Mouse (Mus musculus): ENCODE measurements around the gene Olfr1185-ps1. TPM values are rescaled to one million over a fixed set of nuclear protein-coding genes. Genes with fewer than 3 reads are reported as not detected.
"Not testable (repeated sequence)": the region's sequence is repeated elsewhere in the genome, so short reads cannot be mapped to it uniquely, and the experiment has no call there.

Gene Olfr1185-ps1
- not detected in 2 replicates for polyA plus RNA-seq (2014; fragmentation: Nextera tagmentation; extraction: Ambion mirVana)

GRCm38 (mm10) chr2:88493020-88493419, at the start of gene Olfr1185-ps1:
Gene Olfr1185-ps1, plus strand, starts transcription at chr2:88493320.
- Histone ChIP-seq H3K9me3 (ENCODE audit: control insufficient read depth, low read depth, low read length) (no peaks in the 10 kb centered on the region), H3K4me3 (ENCODE audit: low read depth, low read length) (no peak within 1 kb of the TSS), H3K4me2 (replicated peaks; ENCODE audit: low read depth, low read length) (no peak within 1 kb of the TSS), H3K27ac (ENCODE audit: low read length) (no peak within 1 kb of the TSS), H3K27me3 (ENCODE audit: control insufficient read depth, insufficient read depth, low read length) (no peaks in the 10 kb centered on the region), H3K9ac (replicated peaks; ENCODE audit: low read depth, low read length) (no peak within 1 kb of the TSS), H3K4me1 (ENCODE audit: control insufficient read depth, insufficient read depth, low read length) (no peaks in the 10 kb centered on the region), H3K36me3 (ENCODE audit: control insufficient read depth, insufficient read depth, low read length) (no peaks in the 10 kb centered on the region)
- WGBS: 66% methylated on average over 2 of the region's 2 CpGs
- no peak for ATAC-seq (ENCODE audit: insufficient number of reproducible peaks, insufficient read depth, low FRiP score, low read depth)

GRCm38 (mm10) chr2:88449031-88449430, 44.1 kb upstream of the Olfr1185-ps1 start, which contains the start of gene Gm13757:
Gene Gm13757, minus strand, starts transcription at chr2:88449131.
- Histone ChIP-seq H3K4me3 (ENCODE audit: low read depth, low read length) (no peak within 1 kb of the TSS), H3K36me3 (ENCODE audit: control insufficient read depth, insufficient read depth, low read length) (no peaks in the 10 kb centered on the region), H3K4me2 (replicated peaks; ENCODE audit: low read depth, low read length) (no peak within 1 kb of the TSS), H3K27me3 (ENCODE audit: control insufficient read depth, insufficient read depth, low read length) (no peaks in the 10 kb centered on the region), H3K4me1 (ENCODE audit: control insufficient read depth, insufficient read depth, low read length) (no peaks in the 10 kb centered on the region), H3K9ac (replicated peaks; ENCODE audit: low read depth, low read length) (no peak within 1 kb of the TSS), H3K9me3 (ENCODE audit: control insufficient read depth, low read depth, low read length) (no peaks in the 10 kb centered on the region), H3K27ac (ENCODE audit: low read length) (no peak within 1 kb of the TSS)
- no peak for ATAC-seq (ENCODE audit: insufficient number of reproducible peaks, insufficient read depth, low FRiP score, low read depth)
- WGBS: 83% methylated on average over 1 of the region's 1 CpGs

GRCm38 (mm10) chr2:88454567-88454966, 38.6 kb upstream of the Olfr1185-ps1 start, which contains the start of gene Olfr1183:
Gene Olfr1183, plus strand, starts transcription at chr2:88454867.
- not testable (repeated sequence) for H3K4me3 ChIP-seq (ENCODE audit: low read depth, low read length); ATAC-seq (ENCODE audit: insufficient number of reproducible peaks, insufficient read depth, low FRiP score, low read depth); H3K4me1 ChIP-seq (ENCODE audit: control insufficient read depth, insufficient read depth, low read length); H3K4me2 ChIP-seq (replicated peaks; ENCODE audit: low read depth, low read length); H3K36me3 ChIP-seq (ENCODE audit: control insufficient read depth, insufficient read depth, low read length); H3K27me3 ChIP-seq (ENCODE audit: control insufficient read depth, insufficient read depth, low read length); H3K27ac ChIP-seq (ENCODE audit: low read length); H3K9me3 ChIP-seq (ENCODE audit: control insufficient read depth, low read depth, low read length); H3K9ac ChIP-seq (replicated peaks; ENCODE audit: low read depth, low read length)
- 71% methylated on average over 1 of the region's 1 CpGs for WGBS

- Histone ChIP-seq H3K27ac (ENCODE audit: low read length) (no peak within 1 kb of the TSS), H3K27me3 (ENCODE audit: control insufficient read depth, insufficient read depth, low read length) (no peaks in the 10 kb centered on the region), H3K4me2 (replicated peaks; ENCODE audit: low read depth, low read length) (no peak within 1 kb of the TSS), H3K9me3 (ENCODE audit: control insufficient read depth, low read depth, low read length) (no peaks in the 10 kb centered on the region), H3K4me3 (ENCODE audit: low read depth, low read length) (no peak within 1 kb of the TSS), H3K4me1 (ENCODE audit: control insufficient read depth, insufficient read depth, low read length) (no peaks in the 10 kb centered on the region), H3K9ac (replicated peaks; ENCODE audit: low read depth, low read length) (no peak within 1 kb of the TSS), H3K36me3 (ENCODE audit: control insufficient read depth, insufficient read depth, low read length) (no peaks in the 10 kb centered on the region)
- ATAC-seq (ENCODE audit: insufficient number of reproducible peaks, insufficient read depth, low FRiP score, low read depth): no peak
- WGBS: 89% methylated on average over 2 of the region's 2 CpGs
These were observed 9.8 kb upstream of the Olfr1185-ps1 start, which contains the start of gene Olfr1184 for GRCm38 (mm10) chr2:88483298-88483697. Gene Olfr1184, plus strand, starts transcription at chr2:88483598.

- 87% methylated on average over 2 of the region's 2 CpGs for WGBS
- H3K4me2 ChIP-seq (replicated peaks; ENCODE audit: low read depth, low read length): no peak within 1 kb of the TSS
- H3K9me3 ChIP-seq (ENCODE audit: control insufficient read depth, low read depth, low read length): no peaks in the 10 kb centered on the region
- H3K4me1 ChIP-seq (ENCODE audit: control insufficient read depth, insufficient read depth, low read length): no peaks in the 10 kb centered on the region
- H3K27ac ChIP-seq (ENCODE audit: low read length): no peak within 1 kb of the TSS
- H3K36me3 ChIP-seq (ENCODE audit: control insufficient read depth, insufficient read depth, low read length): no peaks in the 10 kb centered on the region
- H3K4me3 ChIP-seq (ENCODE audit: low read depth, low read length): no peak within 1 kb of the TSS
- no peak within 1 kb of the TSS for H3K9ac ChIP-seq (replicated peaks; ENCODE audit: low read depth, low read length)
- H3K27me3 ChIP-seq (ENCODE audit: control insufficient read depth, insufficient read depth, low read length): no peaks in the 10 kb centered on the region
- no peak for ATAC-seq (ENCODE audit: insufficient number of reproducible peaks, insufficient read depth, low FRiP score, low read depth)
These were observed 25.1 kb downstream of the Olfr1185-ps1 start, which contains the start of gene Olfr1186 for GRCm38 (mm10) chr2:88518251-88518650. Gene Olfr1186, plus strand, starts transcription at chr2:88518551.

- no peak for ATAC-seq (ENCODE audit: insufficient number of reproducible peaks, insufficient read depth, low FRiP score, low read depth)
- no peaks in the 10 kb centered on the region for H3K9me3 ChIP-seq (ENCODE audit: control insufficient read depth, low read depth, low read length)
- H3K27ac ChIP-seq (ENCODE audit: low read length): no peak overlapping the region
- whole genome bisulfite sequencing: 72% methylated on average over 3 of the region's 3 CpGs
- H3K4me1 ChIP-seq (ENCODE audit: control insufficient read depth, insufficient read depth, low read length): no peaks in the 10 kb centered on the region
- no peaks in the 10 kb centered on the region for H3K27me3 ChIP-seq (ENCODE audit: control insufficient read depth, insufficient read depth, low read length)
- H3K36me3 ChIP-seq (ENCODE audit: control insufficient read depth, insufficient read depth, low read length): no peaks in the 10 kb centered on the region
- H3K9ac ChIP-seq (replicated peaks; ENCODE audit: low read depth, low read length): no peak overlapping the region
- H3K4me3 ChIP-seq (ENCODE audit: low read depth, low read length): no peak overlapping the region
- no peak overlapping the region for H3K4me2 ChIP-seq (replicated peaks; ENCODE audit: low read depth, low read length)
These were observed 32.6 kb downstream of the Olfr1185-ps1 start for GRCm38 (mm10) chr2:88525720-88526119.

Other genes starting within 250 kb of the Olfr1185-ps1 start
- not detected in 2 replicates for gene Olfr1173, start 213.4 kb upstream of the Olfr1185-ps1 start, polyA plus RNA-seq (2014; fragmentation: Nextera tagmentation; extraction: Ambion mirVana)
- gene Olfr1174-ps, start 178.2 kb upstream of the Olfr1185-ps1 start, polyA plus RNA-seq (2014; fragmentation: Nextera tagmentation; extraction: Ambion mirVana): not detected in 2 replicates
- gene Olfr1175-ps, start 166.1 kb upstream of the Olfr1185-ps1 start, polyA plus RNA-seq (2014; fragmentation: Nextera tagmentation; extraction: Ambion mirVana): not detected in 2 replicates
- gene Olfr1176, start 156.6 kb upstream of the Olfr1185-ps1 start, polyA plus RNA-seq (2014; fragmentation: Nextera tagmentation; extraction: Ambion mirVana): not detected in 2 replicates
- gene Olfr1177-ps, start 146.8 kb upstream of the Olfr1185-ps1 start, polyA plus RNA-seq (2014; fragmentation: Nextera tagmentation; extraction: Ambion mirVana): not detected in 2 replicates
- gene Olfr1178, start 106.3 kb upstream of the Olfr1185-ps1 start, polyA plus RNA-seq (2014; fragmentation: Nextera tagmentation; extraction: Ambion mirVana): not detected in 2 replicates
- gene Olfr1179, start 86.9 kb upstream of the Olfr1185-ps1 start, polyA plus RNA-seq (2014; fragmentation: Nextera tagmentation; extraction: Ambion mirVana): not detected in 2 replicates
- gene Olfr1180, start 74.2 kb upstream of the Olfr1185-ps1 start, polyA plus RNA-seq (2014; fragmentation: Nextera tagmentation; extraction: Ambion mirVana): not detected in 2 replicates
- gene Olfr1181, start 67.1 kb upstream of the Olfr1185-ps1 start, polyA plus RNA-seq (2014; fragmentation: Nextera tagmentation; extraction: Ambion mirVana): not detected in 2 replicates
- not detected in 2 replicates for gene Gm13757, start 44.2 kb upstream of the Olfr1185-ps1 start, polyA plus RNA-seq (2014; fragmentation: Nextera tagmentation; extraction: Ambion mirVana)
- not detected in 2 replicates for gene Olfr1183, start 38.5 kb upstream of the Olfr1185-ps1 start, polyA plus RNA-seq (2014; fragmentation: Nextera tagmentation; extraction: Ambion mirVana)
- not detected in 2 replicates for gene Olfr1184, start 9.7 kb upstream of the Olfr1185-ps1 start, polyA plus RNA-seq (2014; fragmentation: Nextera tagmentation; extraction: Ambion mirVana)
- gene Olfr1186, start 25.2 kb downstream of the Olfr1185-ps1 start, polyA plus RNA-seq (2014; fragmentation: Nextera tagmentation; extraction: Ambion mirVana): not detected in 2 replicates
- gene Olfr1188, start 63.6 kb downstream of the Olfr1185-ps1 start, polyA plus RNA-seq (2014; fragmentation: Nextera tagmentation; extraction: Ambion mirVana): not detected in 2 replicates
- gene Olfr1189, start 93.1 kb downstream of the Olfr1185-ps1 start, polyA plus RNA-seq (2014; fragmentation: Nextera tagmentation; extraction: Ambion mirVana): not detected in 2 replicates
- not detected in 2 replicates for gene Olfr1191-ps1, start 147.2 kb downstream of the Olfr1185-ps1 start, polyA plus RNA-seq (2014; fragmentation: Nextera tagmentation; extraction: Ambion mirVana)
- not detected in 2 replicates for gene Olfr1192-ps1, start 155.2 kb downstream of the Olfr1185-ps1 start, polyA plus RNA-seq (2014; fragmentation: Nextera tagmentation; extraction: Ambion mirVana)
- not detected in 2 replicates for gene Olfr1193, start 182.3 kb downstream of the Olfr1185-ps1 start, polyA plus RNA-seq (2014; fragmentation: Nextera tagmentation; extraction: Ambion mirVana)
- gene Olfr1195, start 195.9 kb downstream of the Olfr1185-ps1 start, polyA plus RNA-seq (2014; fragmentation: Nextera tagmentation; extraction: Ambion mirVana): not detected in 2 replicates
- not detected in 2 replicates for gene Olfr1196, start 211.3 kb downstream of the Olfr1185-ps1 start, polyA plus RNA-seq (2014; fragmentation: Nextera tagmentation; extraction: Ambion mirVana)
- gene Olfr1197, start 239.0 kb downstream of the Olfr1185-ps1 start, polyA plus RNA-seq (2014; fragmentation: Nextera tagmentation; extraction: Ambion mirVana): not detected in 2 replicates

Measured in stomach, embryonic 14.5 days (tissue).